Mouse (Mus musculus): ENCODE data around the gene Slc17a1. TPM values are rescaled to one million over a fixed set of nuclear protein-coding genes. Genes with fewer than 3 reads are reported as not detected.

Slc17a1 gene
- polyA plus RNA-seq, 1 experiment from 2014 or later: 0.32 TPM

DNA sequence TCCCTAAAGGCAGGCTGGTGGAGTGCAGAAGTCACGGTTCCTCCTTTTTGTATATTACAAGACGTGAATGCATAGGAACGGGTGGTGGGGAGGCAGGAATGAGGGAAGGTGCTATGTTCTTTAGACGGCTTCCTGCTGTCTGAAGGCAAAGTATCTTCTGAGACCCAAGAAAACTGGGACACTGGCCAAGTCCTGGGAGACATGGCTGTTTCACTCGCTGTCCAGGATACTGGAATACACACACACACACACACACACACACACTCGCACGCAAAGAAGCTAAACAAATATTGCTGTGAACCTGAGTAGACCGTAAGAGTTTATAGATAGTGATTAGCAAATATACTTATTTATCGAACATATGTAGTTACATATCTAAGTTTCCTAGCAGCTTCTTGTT is 2.8 kb upstream of the Slc17a1 start:
- WGBS (ENCODE audit: insufficient replicate concordance): 51% methylated on average over 9 of the region's 9 CpGs
- Histone ChIP-seq H3K4me1 (replicated peaks) (peaks cover 6% of the 10 kb centered on the region), H3K9me3 (replicated peaks) (no peaks in the 10 kb centered on the region), H3K4me3 (replicated peaks) (no peak overlapping the region), H3K27ac (replicated peaks) (no peak overlapping the region), H3K9ac (no peak overlapping the region), H3K4me2 (no peak overlapping the region), H3K36me3 (replicated peaks) (no peaks in the 10 kb centered on the region), H3K27me3 (no peaks in the 10 kb centered on the region)
- ATAC-seq (ENCODE audit: insufficient read depth): no peak

DNA sequence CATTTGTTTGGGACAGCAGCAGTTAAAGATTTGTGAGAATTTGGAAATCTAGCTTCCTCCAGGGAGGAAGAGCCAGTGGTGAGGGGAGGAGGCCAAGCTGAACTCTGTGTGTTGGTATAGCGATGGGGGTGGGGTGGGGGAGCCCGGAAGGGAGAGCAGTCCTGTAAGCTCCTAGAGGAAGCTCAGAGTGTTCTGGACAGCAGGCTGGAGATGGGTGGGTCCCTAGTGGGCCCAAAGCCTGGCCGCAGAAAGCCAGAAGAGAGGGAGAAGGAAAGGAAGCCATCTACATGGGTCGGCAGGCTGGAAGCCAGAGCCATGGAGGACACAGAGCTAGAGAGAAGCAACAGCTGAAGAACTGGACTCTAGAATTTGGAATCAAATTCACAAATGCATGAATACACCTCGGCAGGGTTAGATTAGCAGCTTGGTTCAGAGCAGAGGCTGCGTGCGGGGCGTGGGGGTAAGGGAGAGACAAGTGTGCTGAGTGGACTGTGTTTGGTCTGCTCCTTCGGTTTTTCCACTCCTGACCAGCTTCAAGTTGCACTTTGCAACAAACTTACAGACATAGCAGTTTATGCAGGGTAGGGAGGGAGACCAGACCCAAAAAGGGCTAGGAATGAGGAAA is 1.4 kb upstream of the Slc17a1 start:
- no peaks in the 10 kb centered on the region for H3K36me3 ChIP-seq (replicated peaks)
- H3K27me3 ChIP-seq: no peaks in the 10 kb centered on the region
- H3K4me2 ChIP-seq: peak overlapping the region; percentile 33
- peak overlapping the region; percentile 11; the same call in 1 of the 2 replicates for H3K9ac ChIP-seq
- H3K4me1 ChIP-seq (replicated peaks): peaks cover 6% of the 10 kb centered on the region
- WGBS (ENCODE audit: insufficient replicate concordance): 43% methylated on average over 9 of the region's 9 CpGs
- ATAC-seq (ENCODE audit: insufficient read depth): 0 out of 2 replicates have a peak, but pooled peaks have one; percentile 45
- peak overlapping the region; percentile 74 for H3K27ac ChIP-seq (replicated peaks)
- H3K4me3 ChIP-seq (replicated peaks): peak overlapping the region; percentile 14; the same call in 1 of the 2 replicates
- no peaks in the 10 kb centered on the region for H3K9me3 ChIP-seq (replicated peaks)

DNA sequence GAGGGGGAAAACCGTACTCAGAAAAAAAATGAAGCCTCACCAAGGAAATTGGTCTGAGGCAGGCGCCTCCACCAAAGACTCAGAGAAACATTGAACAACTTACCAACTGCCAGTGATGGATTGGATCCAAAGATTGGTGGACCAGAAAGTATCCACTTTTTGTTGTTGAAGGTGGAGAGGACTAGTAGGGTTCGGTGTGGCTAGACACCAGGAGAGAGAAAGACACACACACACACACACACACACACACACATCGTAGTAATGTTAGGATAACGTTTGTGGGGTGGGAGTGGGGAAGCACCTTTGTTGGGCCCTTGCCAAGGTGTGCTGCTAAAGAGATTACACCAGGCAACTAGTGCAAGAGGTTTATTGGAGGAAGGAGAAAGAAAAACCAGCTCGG is 550 bp upstream of the Slc17a1 start:
- WGBS (ENCODE audit: insufficient replicate concordance): 54% methylated on average over 6 of the region's 6 CpGs
- no peaks in the 10 kb centered on the region for H3K9me3 ChIP-seq (replicated peaks)
- H3K9ac ChIP-seq: no peak overlapping the region

DNA sequence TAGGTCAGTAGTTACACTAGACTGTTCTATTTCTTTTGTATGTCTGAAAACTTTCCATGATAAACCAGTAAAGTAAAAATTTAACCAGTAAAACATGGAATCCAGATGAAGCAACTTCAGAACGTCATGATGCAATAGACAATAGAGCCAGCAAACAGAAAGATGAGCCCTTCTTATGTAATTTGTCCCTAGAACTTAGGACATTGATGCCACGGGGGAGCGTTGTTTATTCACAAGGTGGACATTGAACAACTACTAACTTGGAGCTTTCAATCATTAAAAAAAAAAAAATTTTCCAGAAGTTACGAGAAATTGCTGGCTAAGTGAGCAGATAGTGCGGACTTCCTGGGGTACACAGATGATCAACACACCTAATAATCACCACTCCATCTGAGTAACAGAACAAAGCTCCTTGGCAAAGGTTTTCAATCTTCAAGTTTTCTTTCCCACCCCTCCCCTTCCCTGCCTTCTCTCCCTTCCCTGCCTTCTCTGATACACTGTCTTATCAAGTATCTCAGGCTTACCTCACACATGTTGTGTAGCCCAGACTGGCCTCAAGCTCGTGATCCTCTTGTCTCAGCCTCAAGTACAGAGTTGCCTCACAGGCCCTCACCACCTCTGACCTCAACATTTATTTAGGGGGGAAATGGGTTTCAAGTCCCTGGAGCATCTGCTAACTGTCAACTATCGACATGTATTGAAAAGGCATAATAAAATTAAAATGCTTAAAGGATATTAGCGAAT is 1.4 kb downstream of the Slc17a1 start:
- peak; percentile 26; the same call in 1 of the 2 replicates for ATAC-seq (ENCODE audit: insufficient read depth)
- H3K9ac ChIP-seq: no peak overlapping the region

More for the DNA sequence above, 550 bp upstream of the Slc17a1 start:
- H3K4me2 ChIP-seq: peak overlapping the region; percentile 33; the same call in 1 of the 2 replicates
- H3K27me3 ChIP-seq: no peaks in the 10 kb centered on the region
- H3K27ac ChIP-seq (replicated peaks): peak overlapping the region; percentile 74
- no peaks in the 10 kb centered on the region for H3K36me3 ChIP-seq (replicated peaks)
- peaks cover 6% of the 10 kb centered on the region for H3K4me1 ChIP-seq (replicated peaks)
- no peak overlapping the region for H3K4me3 ChIP-seq (replicated peaks)
- peak; percentile 49 for ATAC-seq (ENCODE audit: insufficient read depth)

DNA sequence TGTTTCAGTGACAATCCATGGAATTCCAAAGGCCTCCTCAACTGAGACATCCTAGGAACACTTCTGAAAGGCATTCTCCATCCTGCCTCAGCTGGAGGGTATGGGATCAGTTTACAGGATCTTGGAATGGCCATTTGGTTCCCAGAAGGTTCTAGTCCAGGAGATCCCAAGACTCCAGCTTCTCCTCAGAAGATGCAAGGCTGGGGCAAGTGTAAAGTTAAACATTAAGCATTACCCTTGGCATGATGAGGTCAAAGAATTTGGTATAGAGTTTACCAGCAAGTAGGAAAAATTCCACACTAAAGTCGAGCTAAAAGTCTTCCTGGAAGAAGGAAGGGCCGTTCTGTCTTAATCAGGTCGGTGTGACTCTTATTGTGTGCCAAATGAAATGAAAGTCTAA is 2.4 kb downstream of the Slc17a1 start:
- 48% methylated on average over 3 of the region's 3 CpGs for WGBS (ENCODE audit: insufficient replicate concordance)
- Histone ChIP-seq H3K36me3 (replicated peaks) (no peaks in the 10 kb centered on the region), H3K9ac (no peak overlapping the region), H3K9me3 (replicated peaks) (no peaks in the 10 kb centered on the region), H3K27ac (replicated peaks) (no peak overlapping the region), H3K4me2 (no peak overlapping the region), H3K4me1 (replicated peaks) (peaks cover 3% of the 10 kb centered on the region; the same call in 1 of the 2 replicates), H3K27me3 (no peaks in the 10 kb centered on the region), H3K4me3 (replicated peaks) (no peak overlapping the region)
- no peak for ATAC-seq (ENCODE audit: insufficient read depth)

More for the DNA sequence above, 1.4 kb downstream of the Slc17a1 start:
- 52% methylated on average over 8 of the region's 8 CpGs for WGBS (ENCODE audit: insufficient replicate concordance)
- H3K27me3 ChIP-seq: no peaks in the 10 kb centered on the region
- peaks cover 6% of the 10 kb centered on the region for H3K4me1 ChIP-seq (replicated peaks)
- H3K4me3 ChIP-seq (replicated peaks): no peak overlapping the region
- peak overlapping the region; percentile 48; the same call in 1 of the 2 replicates for H3K27ac ChIP-seq (replicated peaks)
- H3K36me3 ChIP-seq (replicated peaks): no peaks in the 10 kb centered on the region
- no peaks in the 10 kb centered on the region for H3K9me3 ChIP-seq (replicated peaks)
- H3K4me2 ChIP-seq: no peak overlapping the region

DNA sequence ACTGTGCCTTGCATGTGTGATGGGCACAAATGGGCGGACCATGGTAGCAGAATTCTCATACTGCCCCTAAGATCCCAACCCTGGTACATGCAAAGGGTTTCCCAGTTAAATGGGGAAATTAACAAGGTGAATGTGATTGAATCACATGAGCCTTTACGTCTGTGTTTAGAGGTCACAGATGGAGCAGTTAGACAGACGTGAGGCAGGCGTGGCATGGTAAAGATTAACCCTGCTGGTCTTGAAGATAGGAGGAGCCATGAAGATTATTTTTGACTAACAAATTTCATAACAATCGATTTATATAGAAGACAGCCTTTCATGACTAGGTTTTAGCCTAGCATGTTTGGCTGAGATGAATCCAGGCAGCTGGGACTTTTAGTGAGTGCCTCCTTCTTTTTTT is 5.6 kb downstream of the Slc17a1 start:
- Histone ChIP-seq H3K27me3 (no peaks in the 10 kb centered on the region), H3K4me3 (replicated peaks) (no peak overlapping the region), H3K4me1 (replicated peaks) (peaks cover 2% of the 10 kb centered on the region; the same call in 1 of the 2 replicates), H3K4me2 (no peak overlapping the region), H3K36me3 (replicated peaks) (no peaks in the 10 kb centered on the region), H3K9ac (no peak overlapping the region), H3K27ac (replicated peaks) (no peak overlapping the region), H3K9me3 (replicated peaks) (no peaks in the 10 kb centered on the region)
- ATAC-seq (ENCODE audit: insufficient read depth): no peak
- WGBS (ENCODE audit: insufficient replicate concordance): 33% methylated on average over 5 of the region's 5 CpGs

DNA sequence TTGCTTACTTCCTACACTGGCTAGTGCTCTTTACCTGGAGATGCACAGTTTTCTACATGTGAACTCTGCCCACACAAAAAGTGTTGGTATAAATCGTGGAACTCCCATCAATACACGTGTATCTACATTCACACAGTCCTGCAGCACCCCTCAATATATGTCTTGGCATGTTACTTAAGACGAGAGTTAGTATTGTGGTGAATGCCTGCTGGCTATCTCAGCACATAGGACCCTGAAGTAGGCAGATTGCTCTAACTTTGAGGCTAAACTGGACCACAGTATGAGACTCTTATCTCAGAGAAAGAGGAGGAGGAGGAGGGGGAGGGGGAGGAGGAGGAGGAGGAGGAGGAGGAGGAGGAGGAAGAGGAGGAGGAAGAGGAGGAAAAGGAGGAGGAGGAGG is 11.6 kb downstream of the Slc17a1 start:
- Histone ChIP-seq H3K36me3 (replicated peaks) (no peaks in the 10 kb centered on the region), H3K9me3 (replicated peaks) (no peaks in the 10 kb centered on the region), H3K9ac (no peak overlapping the region), H3K27me3 (no peaks in the 10 kb centered on the region), H3K4me1 (replicated peaks) (no peaks in the 10 kb centered on the region), H3K4me3 (replicated peaks) (no peak overlapping the region), H3K4me2 (no peak overlapping the region), H3K27ac (replicated peaks) (no peak overlapping the region)
- no peak for ATAC-seq (ENCODE audit: insufficient read depth)
- 28% methylated on average over 3 of the region's 3 CpGs for WGBS (ENCODE audit: insufficient replicate concordance)

DNA sequence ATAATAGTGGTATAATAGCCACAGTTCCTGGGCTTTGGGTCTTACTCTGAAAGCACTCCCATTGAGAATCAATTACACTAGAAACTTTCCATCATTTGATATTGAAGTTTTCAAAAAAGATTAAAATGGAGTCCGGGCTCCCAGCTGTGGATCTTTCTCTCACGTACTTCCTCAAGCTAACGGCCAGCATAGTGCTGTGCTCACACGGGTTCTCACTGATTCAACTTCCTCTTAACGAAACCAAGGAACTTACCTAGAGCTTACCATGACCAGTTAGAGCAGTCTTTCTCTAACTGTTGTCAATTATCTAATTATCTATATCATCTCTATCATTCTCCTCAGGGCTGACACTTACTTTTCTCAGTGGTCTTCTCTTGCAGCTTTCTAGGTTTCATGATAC is 12.1 kb downstream of the Slc17a1 start:
- Histone ChIP-seq H3K27me3 (no peaks in the 10 kb centered on the region), H3K4me2 (no peak overlapping the region), H3K4me3 (replicated peaks) (no peak overlapping the region), H3K27ac (replicated peaks) (no peak overlapping the region), H3K9ac (no peak overlapping the region), H3K9me3 (replicated peaks) (no peaks in the 10 kb centered on the region), H3K4me1 (replicated peaks) (no peaks in the 10 kb centered on the region), H3K36me3 (replicated peaks) (no peaks in the 10 kb centered on the region)
- 16% methylated on average over 5 of the region's 5 CpGs for WGBS (ENCODE audit: insufficient replicate concordance)
- ATAC-seq (ENCODE audit: insufficient read depth): no peak

DNA sequence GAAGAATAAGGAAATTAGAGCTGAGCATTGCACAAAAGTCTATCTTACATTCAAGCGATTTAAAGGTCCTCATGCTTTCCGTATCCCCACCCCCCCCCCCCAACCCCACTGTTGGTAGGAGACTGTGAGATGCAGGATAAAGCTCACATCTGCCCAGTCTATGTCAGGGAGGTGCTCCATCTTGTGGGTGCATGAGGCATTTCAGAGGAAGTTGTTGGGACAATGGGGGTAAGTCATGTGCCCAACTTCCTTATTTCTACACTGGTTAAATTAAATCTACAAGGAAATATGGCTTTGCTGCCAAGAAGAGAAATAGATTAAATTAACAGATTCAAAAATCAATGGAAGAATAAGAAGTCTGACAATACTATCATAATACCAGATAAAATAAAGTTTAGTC is 18.0 kb downstream of the Slc17a1 start:
- no peak for ATAC-seq (ENCODE audit: insufficient read depth)
- Histone ChIP-seq H3K9me3 (replicated peaks) (no peaks in the 10 kb centered on the region), H3K27ac (replicated peaks) (no peak overlapping the region), H3K27me3 (no peaks in the 10 kb centered on the region), H3K36me3 (replicated peaks) (no peaks in the 10 kb centered on the region), H3K4me3 (replicated peaks) (no peak overlapping the region), H3K4me2 (no peak overlapping the region), H3K9ac (no peak overlapping the region), H3K4me1 (replicated peaks) (0 out of 2 replicates have a peak, but pooled peaks cover 7% of the 10 kb centered on the region)
- 3% methylated on average over 2 of the region's 2 CpGs for WGBS (ENCODE audit: insufficient replicate concordance)

DNA sequence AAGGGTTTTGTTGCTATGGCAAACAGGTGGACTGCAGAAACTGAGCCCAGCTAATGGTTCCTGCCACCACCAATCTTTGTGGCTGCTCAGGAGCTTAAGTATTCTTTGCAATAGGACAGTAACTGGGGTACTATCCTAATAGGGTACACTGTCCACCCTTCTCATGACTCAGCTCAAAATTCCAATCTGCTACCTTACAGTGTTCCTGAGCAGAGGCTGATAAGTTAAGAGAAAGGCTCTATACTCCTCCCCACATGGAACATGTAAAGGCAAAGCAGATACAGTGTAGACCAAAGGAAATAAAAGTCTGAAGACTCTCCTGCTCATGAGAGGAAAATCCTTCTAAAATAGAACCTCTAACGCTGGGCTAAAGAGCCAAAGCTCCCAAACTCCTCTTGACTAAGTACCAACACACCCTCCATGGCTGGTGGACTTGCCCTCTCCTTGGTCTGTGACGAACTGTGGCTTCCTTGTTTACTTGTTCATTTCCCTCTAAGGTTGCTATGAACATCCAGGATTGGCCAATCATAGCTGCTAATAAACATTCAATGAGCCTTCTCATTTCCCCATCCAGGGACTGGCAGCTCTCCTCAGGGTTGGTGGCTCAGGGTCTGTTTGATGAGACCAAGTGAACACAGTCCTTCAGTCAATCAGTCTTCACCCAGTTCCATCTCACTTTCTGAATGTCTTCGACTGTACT is 19.6 kb downstream of the Slc17a1 start:
- H3K27me3 ChIP-seq: no peaks in the 10 kb centered on the region
- H3K36me3 ChIP-seq (replicated peaks): no peaks in the 10 kb centered on the region
- no peak overlapping the region for H3K27ac ChIP-seq (replicated peaks)
- H3K9ac ChIP-seq: no peak overlapping the region
- 0 out of 2 replicates have a peak, but pooled peaks cover 7% of the 10 kb centered on the region for H3K4me1 ChIP-seq (replicated peaks)
- no peak overlapping the region for H3K4me3 ChIP-seq (replicated peaks)
- no peaks in the 10 kb centered on the region for H3K9me3 ChIP-seq (replicated peaks)
- 60% methylated on average over 3 of the region's 3 CpGs for WGBS (ENCODE audit: insufficient replicate concordance)
- ATAC-seq (ENCODE audit: insufficient read depth): peak; percentile 62; the same call in 1 of the 2 replicates
- H3K4me2 ChIP-seq: no peak overlapping the region

DNA sequence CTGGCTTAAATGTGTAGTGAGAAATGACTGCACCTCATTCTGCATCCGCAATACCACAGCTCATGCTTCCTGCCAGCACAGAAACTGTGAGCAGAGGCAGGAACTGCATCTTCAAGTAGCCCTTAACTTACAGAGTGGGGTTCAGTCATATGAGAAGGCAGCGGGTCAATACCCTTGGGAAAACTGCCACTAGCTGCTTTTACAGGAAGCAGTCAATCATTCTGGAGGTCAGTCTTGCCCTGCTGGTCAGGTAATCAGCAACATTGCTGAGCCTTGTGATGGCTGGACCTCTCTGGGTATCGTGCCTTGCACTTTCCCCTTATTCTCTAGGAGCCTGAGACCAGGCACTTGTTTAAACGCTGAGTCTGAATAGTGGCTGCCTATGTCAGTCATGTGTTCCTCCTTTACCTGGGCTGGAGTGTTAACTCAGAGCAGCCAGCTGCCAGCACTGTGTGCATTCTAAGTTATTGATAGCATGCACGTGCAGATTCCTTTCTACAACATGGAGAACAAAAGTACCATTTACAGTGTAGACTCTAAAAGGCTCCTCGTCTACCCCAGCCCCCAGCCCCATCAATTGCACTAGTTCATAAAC is 21.6 kb downstream of the Slc17a1 start:
- Histone ChIP-seq H3K27me3 (no peaks in the 10 kb centered on the region), H3K4me2 (no peak overlapping the region), H3K4me1 (replicated peaks) (0 out of 2 replicates have a peak, but pooled peaks cover 11% of the 10 kb centered on the region), H3K27ac (replicated peaks) (no peak overlapping the region), H3K9ac (no peak overlapping the region), H3K9me3 (replicated peaks) (no peaks in the 10 kb centered on the region), H3K36me3 (replicated peaks) (no peaks in the 10 kb centered on the region), H3K4me3 (replicated peaks) (no peak overlapping the region)
- ATAC-seq (ENCODE audit: insufficient read depth): no peak
- WGBS (ENCODE audit: insufficient replicate concordance): 58% methylated on average over 6 of the region's 6 CpGs
